Mouse (Mus musculus): ENCODE data around the gene Mecom. TPM values are rescaled to one million over a fixed set of nuclear protein-coding genes. Genes with fewer than 3 reads are reported as not detected.

The Mecom gene
- total and polyA plus RNA-seq, 3 experiments = not detected

GRCm38 (mm10) chr3:30132370-30132769 lies 415.4 kb downstream of the Mecom start:
- Histone ChIP-seq H3K4me2 (ENCODE audit: insufficient read depth, low read depth, poor library complexity, severe bottlenecking) (no peak overlapping the region), H3K4me3 (replicated peaks in 1 of 3; ENCODE audit: low read depth in 2 of 3, low read length in 2 of 3, poor library complexity in 1 of 3) (no peak overlapping the region), H3K9me3 (replicated peaks; ENCODE audit: low read length) (no peaks in the 10 kb centered on the region), H3K27me3 (replicated peaks) (no peaks in the 10 kb centered on the region), H3K4me1 (ENCODE audit: control insufficient read depth in 1 of 2, insufficient read depth in 2 of 2) (no peaks in the 10 kb centered on the region), H3K36me3 (replicated peaks in 1 of 2; ENCODE audit: control insufficient read depth in 1 of 2, insufficient read depth in 1 of 2, low read length in 1 of 2) (no peaks in the 10 kb centered on the region), H3K9ac (ENCODE audit: insufficient read depth, low read depth) (no peak overlapping the region), H3K79me2 (replicated peaks; ENCODE audit: control insufficient read depth, extremely low read depth, insufficient read depth, poor library complexity, severe bottlenecking) (no peaks in the 10 kb centered on the region), H3K27ac (ENCODE audit: insufficient read depth, low read depth) (no peak overlapping the region)
- in situ Hi-C loops (cut with MboI; ENCODE audit: low pct_ligation_motif_present, low pct_unique_long_range_greater_than_20kb, low sequenced_read_pairs) (no loop called here), dilution Hi-C loops (cut with MboI; ENCODE audit: extremely low pct_ligation_motif_present, extremely low pct_unique_long_range_greater_than_20kb, low sequenced_read_pairs) (no loop called here)
- no peak for DNase-seq (ENCODE audit: extremely low read depth)
- TF ChIP-seq JUND (conservative IDR thresholded peaks at IDR 0.05; ENCODE audit: low read depth, low read length) = no peak
- no peak for TF ChIP-seq EP300 (IDR thresholded peaks at IDR 0.05; ENCODE audit: low read length)
- TF ChIP-seq MYC (IDR thresholded peaks at IDR 0.05; ENCODE audit: low read depth, low read length) = no peak
- no peak for TF ChIP-seq SIN3A (IDR thresholded peaks at IDR 0.05; ENCODE audit: low read length)
- no peak for TF ChIP-seq ZMIZ1 (IDR thresholded peaks at IDR 0.05; ENCODE audit: low read depth, low read length)
- no peak for TF ChIP-seq ELF1 (IDR thresholded peaks at IDR 0.05; ENCODE audit: low read depth, low read length)
- TF ChIP-seq MXI1 (IDR thresholded peaks at IDR 0.05; ENCODE audit: low read depth, low read length) = no peak
- TF ChIP-seq ZKSCAN1 (IDR thresholded peaks at IDR 0.05; ENCODE audit: borderline replicate concordance, low read depth, low read length) = no peak
- TF ChIP-seq RAD21 (IDR thresholded peaks at IDR 0.05; ENCODE audit: low read depth, low read length) = no peak
- no peak for TF ChIP-seq RCOR1 (conservative IDR thresholded peaks at IDR 0.05; ENCODE audit: low read depth, low read length)

- dilution Hi-C loops (cut with MboI; ENCODE audit: extremely low pct_ligation_motif_present, extremely low pct_unique_long_range_greater_than_20kb, low sequenced_read_pairs) = no loop called here
- Histone ChIP-seq H3K27me3 (replicated peaks) (no peaks in the 10 kb centered on the region), H3K9ac (ENCODE audit: insufficient read depth, low read depth) (no peak overlapping the region), H3K4me3 (replicated peaks in 1 of 3; ENCODE audit: low read depth in 2 of 3, low read length in 2 of 3, poor library complexity in 1 of 3) (no peak overlapping the region), H3K79me2 (replicated peaks; ENCODE audit: control insufficient read depth, extremely low read depth, insufficient read depth, poor library complexity, severe bottlenecking) (no peaks in the 10 kb centered on the region), H3K4me1 (ENCODE audit: control insufficient read depth in 1 of 2, insufficient read depth in 2 of 2) (no peaks in the 10 kb centered on the region), H3K27ac (ENCODE audit: insufficient read depth, low read depth) (no peak overlapping the region), H3K4me2 (ENCODE audit: insufficient read depth, low read depth, poor library complexity, severe bottlenecking) (no peak overlapping the region), H3K36me3 (replicated peaks in 1 of 2; ENCODE audit: control insufficient read depth in 1 of 2, insufficient read depth in 1 of 2, low read length in 1 of 2) (no peaks in the 10 kb centered on the region), H3K9me3 (replicated peaks; ENCODE audit: low read length) (no peaks in the 10 kb centered on the region)
- in situ Hi-C loops (cut with MboI; ENCODE audit: low pct_ligation_motif_present, low pct_unique_long_range_greater_than_20kb, low sequenced_read_pairs) = no loop called here
- TF ChIP-seq IRF4 (IDR thresholded peaks at IDR 0.05; ENCODE audit: low read depth, low read length) (no peak), PAX5 (IDR thresholded peaks at IDR 0.05; ENCODE audit: low read length) (no peak), BHLHE40 (IDR thresholded peaks at IDR 0.05; ENCODE audit: low read depth, low read length) (no peak)
- no peak for DNase-seq (ENCODE audit: extremely low read depth)
Observed at GRCm38 (mm10) chr3:30130495-30130894, 417.3 kb downstream of the Mecom start.

- Histone ChIP-seq H3K27me3 (replicated peaks) (no peaks in the 10 kb centered on the region), H3K79me2 (replicated peaks; ENCODE audit: control insufficient read depth, extremely low read depth, insufficient read depth, poor library complexity, severe bottlenecking) (no peaks in the 10 kb centered on the region), H3K36me3 (replicated peaks in 1 of 2; ENCODE audit: control insufficient read depth in 1 of 2, insufficient read depth in 1 of 2, low read length in 1 of 2) (no peaks in the 10 kb centered on the region), H3K27ac (ENCODE audit: insufficient read depth, low read depth) (no peak overlapping the region), H3K9ac (ENCODE audit: insufficient read depth, low read depth) (no peak overlapping the region), H3K4me3 (replicated peaks in 1 of 3; ENCODE audit: low read depth in 2 of 3, low read length in 2 of 3, poor library complexity in 1 of 3) (no peak overlapping the region), H3K9me3 (replicated peaks; ENCODE audit: low read length) (no peaks in the 10 kb centered on the region), H3K4me2 (ENCODE audit: insufficient read depth, low read depth, poor library complexity, severe bottlenecking) (no peak overlapping the region), H3K4me1 (ENCODE audit: control insufficient read depth in 1 of 2, insufficient read depth in 2 of 2) (no peaks in the 10 kb centered on the region)
- dilution Hi-C loops (cut with MboI; ENCODE audit: extremely low pct_ligation_motif_present, extremely low pct_unique_long_range_greater_than_20kb, low sequenced_read_pairs) = no loop called here
- DNase-seq (ENCODE audit: extremely low read depth) = no peak
- in situ Hi-C loops (cut with MboI; ENCODE audit: low pct_ligation_motif_present, low pct_unique_long_range_greater_than_20kb, low sequenced_read_pairs) = no loop called here
- TF ChIP-seq ELF1 (IDR thresholded peaks at IDR 0.05; ENCODE audit: low read depth, low read length) (no peak), MAZ (IDR thresholded peaks at IDR 0.05; ENCODE audit: low read depth, low read length) (no peak), E2F4 (IDR thresholded peaks at IDR 0.05; ENCODE audit: insufficient replicate concordance, low read depth, low read length) (no peak), SIN3A (IDR thresholded peaks at IDR 0.05; ENCODE audit: low read length) (no peak), MYC (IDR thresholded peaks at IDR 0.05; ENCODE audit: low read depth, low read length) (no peak)
Observed at GRCm38 (mm10) chr3:30122618-30123017, 425.2 kb downstream of the Mecom start.

Data from CH12.LX (cell line).